Mouse (Mus musculus) mouse embryonic stem cell (cell line): Measurements from ENCODE around the gene Ttc7b.

Experiments
- in situ Hi-C, 2 experiments: fragments of 300-500 bp; cut with MboI; formaldehyde crosslinking; loops; 1 replicate in 1 of 2; 3 replicates in 1 of 2; pipeline ENCODE4 v1.14.3; 2019 to 2020; ENCODE audit warnings: low sequenced_read_pairs in 2 of 2, low pct_unique_long_range_greater_than_20kb in 1 of 2, mixed read lengths in 1 of 2; ENCODE audit not compliant: unreplicated experiment in 1 of 2

The Ttc7b gene

DNA sequence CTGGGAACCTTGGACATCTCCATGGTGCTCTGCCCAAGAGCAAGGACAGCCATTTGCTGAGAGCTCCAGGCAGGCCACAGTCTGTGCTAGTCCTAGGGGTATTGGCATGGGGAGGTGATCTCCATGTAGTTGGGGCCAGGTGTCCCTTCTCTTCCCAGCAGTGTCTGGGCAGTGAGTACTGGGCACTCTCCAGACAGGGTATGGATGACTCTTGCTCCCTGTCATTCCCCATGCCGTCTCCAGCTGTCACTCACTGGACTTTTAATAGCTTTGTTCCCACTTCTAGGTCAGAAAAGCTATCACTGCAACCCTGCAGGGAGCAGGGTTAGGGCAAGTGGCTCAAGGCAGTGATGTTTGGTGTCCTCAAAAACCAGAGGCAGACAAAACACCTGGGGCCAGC, 214.3 kb downstream of the Ttc7b start:
- in situ Hi-C loops, result no loop called here

DNA sequence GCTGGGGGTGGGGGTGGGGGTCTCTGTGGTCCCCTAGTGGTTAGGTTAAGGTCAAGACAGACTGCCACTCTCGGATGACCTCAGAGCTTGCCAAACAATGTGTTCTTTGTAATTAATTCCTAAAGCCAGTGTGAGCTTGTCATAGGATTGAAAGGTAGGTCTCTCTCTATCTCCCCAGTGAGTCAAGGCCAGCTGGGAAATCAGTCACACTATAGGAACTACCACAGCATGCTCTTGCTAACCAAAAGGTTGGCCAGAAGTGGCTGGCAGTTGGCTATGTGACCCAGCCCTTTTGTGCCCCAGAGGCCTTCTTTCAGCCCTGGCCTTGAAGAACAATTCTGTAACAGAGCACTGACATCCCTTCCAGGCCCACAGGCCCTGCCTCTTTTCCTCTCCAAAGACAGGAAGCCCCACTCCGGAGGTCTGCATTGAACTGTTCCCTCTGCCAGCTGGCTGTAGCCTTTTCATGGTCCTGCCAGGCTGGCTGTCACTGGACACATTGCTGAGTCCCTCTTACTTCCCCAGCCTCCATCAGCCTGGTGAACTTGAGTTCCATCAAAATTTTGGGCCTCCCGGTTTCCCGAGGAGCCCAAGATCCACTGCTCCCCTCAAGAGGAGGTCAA, 215.5 kb downstream of the Ttc7b start:
- in situ Hi-C loops, result no loop called here

DNA sequence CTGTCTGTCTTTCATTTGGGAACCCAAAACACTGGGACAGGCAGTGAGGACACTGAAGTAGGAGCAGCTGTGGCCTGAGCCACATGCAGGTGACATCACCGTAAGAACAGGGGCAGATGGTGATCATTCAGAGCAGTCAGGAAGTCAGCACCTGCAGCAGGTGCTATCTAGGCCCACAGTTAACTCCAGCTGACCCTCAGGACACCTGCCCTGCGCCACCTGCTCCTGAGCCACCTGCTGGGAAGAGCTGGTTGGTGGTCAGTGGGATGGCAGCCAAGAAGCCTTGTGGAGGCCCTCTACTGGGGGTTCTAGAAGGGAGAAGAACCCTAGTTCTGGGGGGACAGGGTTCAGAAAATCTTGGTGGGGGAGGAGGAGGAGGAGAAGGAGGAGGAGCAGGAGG, 216.3 kb downstream of the Ttc7b start:
- in situ Hi-C loops, result no loop called here

DNA sequence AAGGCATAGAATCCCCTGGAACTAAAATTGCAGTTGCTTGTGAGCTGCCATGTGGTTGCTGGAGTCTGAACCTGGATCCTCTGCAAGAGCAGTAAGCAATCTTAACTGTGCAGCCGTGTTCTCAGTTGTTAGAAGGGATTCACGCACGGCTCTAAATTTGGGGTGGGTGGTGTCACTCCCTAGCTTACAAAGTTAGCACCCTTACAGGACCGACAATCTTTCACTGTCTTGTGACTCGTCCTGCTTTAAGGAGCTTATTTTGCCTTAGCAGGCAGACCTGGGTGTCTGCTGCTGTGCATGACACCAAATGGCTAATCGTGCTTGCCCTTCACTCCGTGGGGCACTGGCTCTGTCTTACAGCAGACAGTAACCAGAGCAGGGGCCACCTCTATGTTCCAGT, 217.5 kb downstream of the Ttc7b start:
- in situ Hi-C loops, result no loop called here

DNA sequence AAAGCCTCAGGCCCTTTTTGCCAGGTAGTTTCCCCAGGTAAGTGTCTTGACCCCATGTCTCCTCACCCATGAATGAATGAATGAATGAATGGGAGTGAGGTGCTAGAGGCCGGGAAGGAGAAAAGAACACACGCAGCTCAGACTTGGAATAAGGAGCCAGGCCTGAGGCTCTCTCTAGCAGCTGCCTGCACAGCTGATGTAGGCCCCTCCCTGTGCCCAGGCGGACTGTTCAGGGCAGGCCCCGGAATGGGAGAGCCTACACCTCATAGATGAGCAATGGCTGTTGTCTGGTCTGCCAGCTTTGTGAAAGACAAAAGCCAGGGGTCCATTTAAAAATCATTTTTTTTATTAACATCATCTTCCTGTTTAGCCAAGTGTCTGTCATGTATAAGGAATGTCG, 220.2 kb downstream of the Ttc7b start:
- in situ Hi-C loops, result no loop called here

DNA sequence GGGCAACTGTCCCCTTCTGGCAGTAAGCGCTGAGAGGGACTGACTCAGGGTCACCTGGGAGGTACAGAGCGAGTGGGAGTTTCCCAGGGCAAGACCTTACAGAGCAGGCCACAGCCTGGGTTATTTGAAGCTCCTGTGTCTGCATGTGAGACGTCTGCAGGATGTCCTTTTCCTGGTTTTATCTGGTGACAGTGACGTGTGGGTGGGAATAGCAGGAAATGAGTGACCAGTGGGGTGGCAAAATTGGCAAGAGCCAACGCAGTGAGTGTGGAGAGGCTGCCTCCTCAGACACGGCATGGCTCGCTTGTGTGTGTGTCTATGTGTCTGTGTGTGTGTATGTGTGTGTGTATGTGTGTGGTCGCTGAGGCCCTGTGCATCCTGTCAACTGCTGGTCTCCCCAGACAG, 221.3 kb downstream of the Ttc7b start:
- in situ Hi-C loops, result loop anchor here in 1 of 2 experiments (25.0 kb wide), 1 partner anchor 312 kb away; no protein-coding TSS in a partner anchor

DNA sequence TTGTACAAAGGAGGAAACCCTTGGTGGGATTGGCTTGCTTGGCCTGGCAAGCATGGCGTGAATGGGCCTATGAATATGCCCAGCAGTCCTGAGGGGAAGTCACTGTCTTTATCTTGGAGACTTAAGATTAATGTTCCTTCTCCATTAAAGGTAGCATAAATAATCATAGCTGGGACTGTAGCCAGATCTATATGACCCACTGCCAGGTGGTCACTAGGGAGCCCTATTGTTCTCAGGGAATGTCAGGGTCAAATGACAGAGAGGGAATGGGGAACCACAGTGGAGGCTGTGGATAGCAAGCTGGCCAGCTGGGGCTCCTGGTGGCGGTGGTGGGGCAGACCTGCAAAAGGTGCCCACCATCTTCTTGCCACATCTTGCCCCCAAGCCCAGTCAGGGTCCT, 221.8 kb downstream of the Ttc7b start:
- in situ Hi-C loops, result loop anchor here in 1 of 2 experiments (25.0 kb wide), 1 partner anchor 311 kb away; no protein-coding TSS in a partner anchor

DNA sequence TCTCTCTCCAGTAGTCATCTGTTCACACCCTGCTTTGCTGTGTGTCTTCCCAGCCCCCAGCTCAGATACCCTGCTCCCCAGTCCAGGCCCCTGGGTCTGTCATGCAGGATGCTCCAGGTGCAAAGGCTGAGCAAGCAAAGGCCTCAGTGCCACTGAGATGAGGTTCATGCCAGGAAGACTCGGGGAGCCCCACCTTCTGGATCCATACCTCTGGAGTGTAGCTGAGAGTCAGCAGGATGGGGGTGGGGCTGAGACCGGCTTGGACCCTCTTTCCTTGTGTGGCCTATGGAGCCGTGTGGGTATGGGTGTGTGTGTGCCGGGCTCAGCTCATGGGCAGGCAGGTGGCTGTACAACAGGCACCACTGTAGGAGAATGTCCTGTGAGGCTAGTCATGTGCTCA, 222.7 kb downstream of the Ttc7b start:
- in situ Hi-C loops, result loop anchor here in 1 of 2 experiments (25.0 kb wide), 1 partner anchor 311 kb away; no protein-coding TSS in a partner anchor

DNA sequence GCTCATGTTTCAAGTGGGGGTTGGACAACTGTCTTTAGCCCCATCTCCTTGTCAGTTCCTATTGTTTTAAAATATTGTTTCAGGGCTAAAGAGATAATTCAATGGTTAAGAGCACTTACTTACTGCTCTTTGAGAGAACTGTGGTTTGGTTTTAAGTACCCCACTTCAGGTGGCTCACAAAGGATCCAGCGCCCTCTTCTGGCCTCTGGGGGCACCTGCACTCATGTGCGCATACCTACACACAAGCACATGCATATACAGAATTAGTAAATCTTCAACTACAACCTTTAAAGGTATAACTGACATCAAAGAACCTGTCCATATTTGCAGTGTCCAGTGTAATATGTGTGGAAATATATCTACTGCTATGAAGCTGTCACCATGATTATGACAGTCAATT, 226.2 kb downstream of the Ttc7b start:
- in situ Hi-C loops, result loop anchor here in 1 of 2 experiments (25.0 kb wide), 1 partner anchor 307 kb away; no protein-coding TSS in a partner anchor

DNA sequence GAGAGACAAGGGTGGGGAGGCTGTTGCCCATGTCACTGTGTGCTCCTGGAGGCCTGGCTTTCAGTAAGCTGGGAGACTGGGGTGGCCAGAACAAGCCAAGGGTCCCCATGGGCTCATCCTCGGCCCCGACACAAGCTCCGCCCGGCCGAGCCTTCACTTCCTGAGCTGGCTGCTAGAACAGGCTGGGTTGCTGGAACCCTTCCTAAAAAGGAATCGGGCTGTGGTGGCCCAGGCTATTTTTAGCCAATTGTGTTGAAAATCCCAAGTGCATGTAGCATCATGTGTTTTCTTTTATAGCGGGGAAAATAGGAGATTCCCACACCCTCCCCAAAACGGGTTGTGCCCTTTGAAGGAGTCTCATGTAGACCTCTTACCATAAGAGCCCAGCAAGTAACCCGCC, 226.7 kb downstream of the Ttc7b start:
- in situ Hi-C loops, result loop anchor here in 1 of 2 experiments (25.0 kb wide), 1 partner anchor 307 kb away; no protein-coding TSS in a partner anchor

DNA sequence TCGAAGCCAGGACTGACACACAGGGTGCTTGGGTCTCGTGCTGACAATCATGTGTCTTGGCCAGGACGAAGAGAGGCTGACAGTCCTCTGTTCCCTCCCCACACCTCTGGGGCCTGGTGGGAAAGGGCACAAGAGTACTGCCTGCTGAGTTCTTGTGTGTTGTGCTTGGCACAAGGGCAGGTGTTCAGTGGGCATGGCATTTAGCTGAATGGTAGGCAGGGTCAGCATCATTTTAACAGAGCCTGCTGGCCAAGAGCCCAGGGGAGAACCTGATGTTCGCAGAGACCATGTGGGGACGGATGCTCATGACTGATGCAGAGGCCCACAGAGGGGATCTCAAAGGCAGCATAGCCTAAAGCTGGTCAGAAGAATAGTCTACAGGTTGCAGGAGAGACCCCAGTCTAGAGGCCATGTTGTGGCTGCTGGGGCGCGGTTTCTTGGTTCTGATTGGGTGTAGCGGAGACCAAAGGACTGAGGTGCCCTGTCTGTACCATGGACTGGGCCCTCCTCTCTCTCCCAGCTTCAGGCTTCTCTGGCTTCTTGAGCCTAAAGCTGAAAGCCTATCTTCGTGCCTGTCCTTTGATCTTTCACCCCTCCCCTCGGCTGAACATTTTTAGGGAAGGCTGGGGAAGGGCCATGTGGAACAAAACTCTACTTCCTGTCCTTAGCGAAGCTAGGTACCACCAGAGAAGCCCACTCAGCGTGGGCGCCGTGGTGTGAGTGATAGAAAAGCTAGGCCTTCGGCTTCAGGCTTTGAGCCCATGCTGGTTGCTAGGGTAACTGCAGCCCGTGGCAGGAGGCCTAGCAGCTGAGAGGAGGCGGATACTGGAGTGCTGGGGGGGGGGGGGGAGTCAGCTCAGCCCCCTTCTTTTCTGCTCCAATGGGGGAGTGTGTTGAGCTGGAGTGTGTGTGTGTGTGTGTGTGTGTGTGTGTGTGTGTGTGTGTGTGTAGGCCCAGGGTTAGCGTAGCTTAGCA, 229.6 kb downstream of the Ttc7b start:
- in situ Hi-C loops, result loop anchor here in 1 of 2 experiments (25.0 kb wide), 1 partner anchor 304 kb away; no protein-coding TSS in a partner anchor

DNA sequence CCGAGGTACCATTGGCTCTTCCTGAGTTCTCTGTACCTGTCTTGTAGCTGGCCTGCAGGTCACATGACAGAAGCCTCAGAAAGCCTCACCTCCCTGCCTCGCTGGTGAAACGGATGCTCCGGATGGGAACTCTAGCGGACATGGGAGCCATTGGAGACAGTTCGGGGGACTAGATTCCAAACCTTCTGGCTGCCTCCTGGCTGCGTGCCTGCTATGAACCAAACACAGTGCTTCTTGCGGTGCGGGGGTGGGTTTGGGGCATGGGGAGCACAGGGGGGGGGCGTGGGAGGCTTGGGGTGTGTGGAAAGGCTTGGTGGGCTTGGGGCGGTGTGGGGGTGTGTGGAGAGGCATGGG, 230.5 kb downstream of the Ttc7b start:
- in situ Hi-C loops, result loop anchor here in 1 of 2 experiments (25.0 kb wide), 1 partner anchor 303 kb away; no protein-coding TSS in a partner anchor

DNA sequence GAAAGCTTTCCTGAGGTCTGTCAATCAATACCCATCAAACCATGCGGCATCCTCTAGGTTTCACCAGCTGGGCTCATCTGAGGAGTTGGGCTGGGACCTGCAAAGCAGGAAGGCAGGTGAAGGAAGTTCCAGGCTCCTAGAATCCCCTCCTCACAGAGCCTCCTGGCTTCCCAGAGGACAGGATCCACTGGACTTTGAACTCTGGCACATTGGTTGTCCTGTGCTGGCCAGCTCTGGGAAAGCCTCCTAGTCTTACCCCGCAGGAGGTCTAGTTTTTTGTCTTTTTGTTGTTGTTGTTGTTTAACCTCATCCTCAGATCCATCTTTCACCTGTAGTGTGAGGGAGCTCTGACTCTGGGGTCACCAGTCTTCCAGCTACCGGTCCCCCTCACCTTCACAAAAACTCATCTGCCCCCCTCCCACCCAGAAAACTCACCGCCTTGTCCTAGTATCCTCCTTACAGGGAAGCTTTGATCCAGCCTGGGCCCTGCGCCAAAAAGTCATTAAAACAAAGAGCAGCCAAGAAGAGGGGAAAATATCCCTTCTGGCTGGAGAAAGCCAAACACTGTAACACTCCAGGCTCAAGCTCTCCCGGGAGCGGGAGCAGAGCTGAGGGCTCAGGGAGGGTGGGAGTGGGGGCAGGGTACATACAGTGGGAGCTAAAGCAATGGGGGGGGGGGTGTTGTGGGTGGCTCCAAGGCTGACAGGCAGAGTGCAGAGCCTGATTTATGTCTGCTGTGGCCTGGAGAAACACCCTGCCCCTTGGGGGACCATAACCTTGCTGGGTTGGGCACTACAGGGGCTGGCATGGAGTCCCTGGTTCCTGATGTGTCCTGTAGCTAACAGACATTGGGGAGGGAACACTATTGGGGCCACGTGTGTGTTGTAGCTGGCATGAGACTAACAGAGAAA, 231.1 kb downstream of the Ttc7b start:
- in situ Hi-C loops, result loop anchor here in 1 of 2 experiments (25.0 kb wide), 1 partner anchor 302 kb away; no protein-coding TSS in a partner anchor

DNA sequence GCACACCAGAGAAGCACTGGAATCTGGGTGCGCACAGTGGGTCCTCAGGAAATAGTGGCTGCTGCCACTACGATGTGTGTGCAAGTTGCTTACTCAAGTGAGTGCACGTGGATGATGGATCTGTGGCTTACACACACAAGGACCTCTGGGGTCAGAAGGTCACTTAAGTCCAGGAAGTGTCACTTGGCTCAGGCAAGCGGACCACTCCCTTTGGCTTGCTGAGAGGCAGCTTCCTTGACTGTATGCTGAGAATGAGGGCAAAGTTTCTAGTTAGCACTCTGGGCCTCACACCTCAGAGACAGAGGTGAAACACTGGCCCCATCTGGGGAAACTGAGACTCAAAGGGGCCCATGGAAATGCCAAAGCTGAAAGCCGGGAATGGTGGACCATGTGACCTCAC, 232.6 kb downstream of the Ttc7b start:
- in situ Hi-C loops, result loop anchor here in 1 of 2 experiments (25.0 kb wide), 1 partner anchor 301 kb away; no protein-coding TSS in a partner anchor

DNA sequence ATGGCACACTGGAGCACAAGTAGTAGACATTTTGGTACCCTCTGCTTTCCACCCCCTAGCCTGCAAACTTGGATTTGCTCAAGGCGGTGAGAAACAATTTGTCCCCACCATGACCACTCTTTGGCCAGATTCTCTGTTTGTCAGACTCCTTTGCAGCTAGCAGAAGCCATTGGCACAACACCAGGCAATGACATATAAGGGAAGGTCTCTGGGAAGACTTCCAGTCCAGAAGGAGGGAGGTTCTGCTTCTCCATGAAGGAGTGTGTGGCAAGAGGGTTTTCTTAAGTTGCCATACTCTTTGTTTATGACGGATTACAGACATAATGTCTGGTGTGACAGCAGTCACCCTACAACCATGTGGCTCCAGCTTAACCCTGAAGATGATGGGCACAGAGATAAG, 233.1 kb downstream of the Ttc7b start:
- in situ Hi-C loops, result loop anchor here in 1 of 2 experiments (25.0 kb wide), 1 partner anchor 300 kb away; no protein-coding TSS in a partner anchor

DNA sequence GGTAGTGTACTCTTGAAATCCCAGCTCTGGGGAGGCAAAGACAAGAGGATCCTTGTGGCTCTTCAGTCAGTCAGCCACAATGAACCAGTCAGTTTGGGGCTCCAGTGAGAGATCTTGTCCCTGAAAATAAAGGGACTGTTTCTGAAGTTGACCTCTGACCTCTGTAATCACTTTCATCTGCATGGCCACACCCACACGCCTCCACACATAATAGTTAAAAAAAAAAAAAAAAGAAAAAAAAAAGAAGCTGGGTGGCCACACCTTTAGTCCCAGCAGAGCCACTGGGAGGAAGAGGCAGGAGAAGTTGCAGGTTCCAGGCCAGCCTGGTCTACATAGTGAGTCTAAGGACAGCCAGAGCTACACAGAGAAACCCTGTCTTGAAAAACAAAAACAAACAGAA, 237.3 kb downstream of the Ttc7b start:
- in situ Hi-C loops, result loop anchor here in 1 of 2 experiments (25.0 kb wide), 1 partner anchor 296 kb away; no protein-coding TSS in a partner anchor

DNA sequence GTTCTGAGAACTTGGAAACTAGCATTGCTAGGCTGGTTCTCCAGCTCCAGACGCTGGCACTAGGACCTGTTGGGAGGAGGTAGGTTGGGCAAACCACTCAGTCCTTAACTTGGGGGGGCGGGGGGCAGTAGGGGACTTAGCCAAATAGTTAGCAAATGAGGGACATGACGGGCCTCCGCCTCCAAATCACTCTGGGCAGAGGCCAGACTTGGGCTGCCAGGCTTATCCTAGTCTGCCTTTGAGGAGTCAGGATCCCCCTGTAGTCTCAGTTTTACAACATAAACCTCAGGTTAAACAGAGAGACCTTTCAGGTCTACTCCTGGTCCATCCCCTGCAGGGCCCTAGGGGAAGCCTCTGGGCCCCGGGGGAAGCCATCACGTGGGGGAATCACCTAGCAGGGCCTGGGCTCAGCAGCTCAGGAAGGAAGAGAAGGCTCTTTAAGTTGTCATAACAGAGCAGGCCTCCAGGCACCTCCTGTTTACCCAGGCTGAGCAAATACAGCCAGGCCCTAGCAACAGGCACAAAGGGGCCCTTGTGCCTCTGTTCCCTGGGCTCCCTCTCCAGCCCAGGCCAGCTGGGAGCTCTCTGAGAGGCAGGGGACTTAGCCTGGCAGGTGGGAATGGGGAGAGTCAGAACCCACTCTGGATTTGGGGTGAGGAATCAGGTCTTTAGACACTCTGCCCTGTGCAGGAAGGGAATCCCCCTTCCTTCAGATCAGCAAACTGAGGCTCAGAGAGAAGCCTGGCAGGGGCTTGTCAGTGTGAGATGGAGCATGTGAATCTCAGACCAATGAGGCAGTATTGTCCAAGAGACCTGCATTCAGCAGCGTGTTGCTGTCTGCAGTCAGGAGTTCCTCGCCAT, 238.4 kb downstream of the Ttc7b start:
- in situ Hi-C loops, result loop anchor here in 1 of 2 experiments (25.0 kb wide), 1 partner anchor 295 kb away; no protein-coding TSS in a partner anchor
